Mouse (Mus musculus): ENCODE data around the gene Lman2. TPM values are rescaled to one million over a fixed set of nuclear protein-coding genes. Genes with fewer than 3 reads are reported as not detected.
A peak's percentile ranks its signal among the peaks of the same experiment; 100 is the strongest.

Lman2 gene
- 72.6 and 80.7 TPM in 2 replicates for total RNA-seq (2017)

- peak; percentile 99 for ATAC-seq (replicated peaks in 1 of 2; ENCODE audit: insufficient read depth in 1 of 2, low FRiP score in 2 of 2, low TSS enrichment in 1 of 2, low read depth in 1 of 2, poor library complexity in 2 of 2, severe bottlenecking in 2 of 2)
Measured at GRCm38 (mm10) chr13:55362453-55363060, at the start of gene Lman2. TSS of gene Lman2 (minus strand) at chr13:55362783.

DNA sequence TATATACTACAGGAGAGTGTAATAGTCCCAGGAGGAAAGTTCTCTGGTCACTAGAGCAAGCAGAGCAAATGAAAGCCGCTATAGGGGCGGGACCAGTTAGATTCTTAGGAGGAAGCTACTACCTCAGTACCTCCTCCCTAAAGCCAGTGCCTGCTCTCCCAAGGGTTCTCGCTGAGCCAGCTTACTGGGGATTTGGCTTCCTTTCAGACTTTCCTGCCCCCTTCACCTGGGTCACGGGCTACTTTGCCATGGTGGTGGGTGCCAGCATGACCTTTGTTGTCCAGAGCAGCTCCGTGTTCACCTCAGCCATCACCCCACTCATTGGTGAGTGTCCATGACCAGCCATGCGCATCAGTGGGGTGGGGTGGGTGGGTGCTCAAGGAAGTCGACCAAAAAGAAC is 49.2 kb upstream of the Lman2 start:
- no peak for ATAC-seq (replicated peaks in 1 of 2; ENCODE audit: insufficient read depth in 1 of 2, low FRiP score in 2 of 2, low TSS enrichment in 1 of 2, low read depth in 1 of 2, poor library complexity in 2 of 2, severe bottlenecking in 2 of 2)

DNA sequence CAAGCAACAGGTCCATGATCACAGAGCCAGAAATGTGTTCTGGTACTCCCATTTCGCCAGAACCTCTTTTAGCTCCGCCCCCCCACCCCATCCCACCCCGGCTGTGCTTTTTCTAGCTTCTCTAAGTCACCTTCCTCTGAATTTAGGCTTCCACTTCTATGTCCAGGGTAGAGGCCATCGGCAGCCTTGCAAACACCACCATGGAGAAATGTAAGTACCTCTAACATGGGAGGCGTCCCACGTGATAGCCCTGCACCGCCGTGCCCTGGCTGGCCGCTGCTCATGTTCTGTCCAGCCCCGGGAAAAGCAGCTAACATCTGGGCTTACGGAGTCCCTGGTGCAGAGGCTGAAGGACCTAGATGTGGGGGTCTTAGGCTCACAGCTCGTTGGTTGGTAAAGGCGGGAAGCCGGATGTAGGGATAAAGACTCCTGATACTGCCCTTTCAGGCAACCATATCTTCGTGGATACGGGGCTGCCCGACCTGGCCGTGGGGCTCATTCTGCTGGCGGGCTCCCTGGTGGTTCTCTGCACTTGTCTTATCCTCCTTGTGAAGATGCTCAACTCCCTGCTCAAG is 46.0 kb upstream of the Lman2 start:
- ATAC-seq (replicated peaks in 1 of 2; ENCODE audit: insufficient read depth in 1 of 2, low FRiP score in 2 of 2, low TSS enrichment in 1 of 2, low read depth in 1 of 2, poor library complexity in 2 of 2, severe bottlenecking in 2 of 2): no peak

GRCm38 (mm10) chr13:55407341-55407740 is 44.8 kb upstream of the Lman2 start:
- ATAC-seq (replicated peaks in 1 of 2; ENCODE audit: insufficient read depth in 1 of 2, low FRiP score in 2 of 2, low TSS enrichment in 1 of 2, low read depth in 1 of 2, poor library complexity in 2 of 2, severe bottlenecking in 2 of 2): no peak

GRCm38 (mm10) chr13:55405783-55406390 is 43.3 kb upstream of the Lman2 start:
- peak; percentile 69 to 75 for ATAC-seq (replicated peaks in 1 of 2; ENCODE audit: insufficient read depth in 1 of 2, low FRiP score in 2 of 2, low TSS enrichment in 1 of 2, low read depth in 1 of 2, poor library complexity in 2 of 2, severe bottlenecking in 2 of 2)

DNA sequence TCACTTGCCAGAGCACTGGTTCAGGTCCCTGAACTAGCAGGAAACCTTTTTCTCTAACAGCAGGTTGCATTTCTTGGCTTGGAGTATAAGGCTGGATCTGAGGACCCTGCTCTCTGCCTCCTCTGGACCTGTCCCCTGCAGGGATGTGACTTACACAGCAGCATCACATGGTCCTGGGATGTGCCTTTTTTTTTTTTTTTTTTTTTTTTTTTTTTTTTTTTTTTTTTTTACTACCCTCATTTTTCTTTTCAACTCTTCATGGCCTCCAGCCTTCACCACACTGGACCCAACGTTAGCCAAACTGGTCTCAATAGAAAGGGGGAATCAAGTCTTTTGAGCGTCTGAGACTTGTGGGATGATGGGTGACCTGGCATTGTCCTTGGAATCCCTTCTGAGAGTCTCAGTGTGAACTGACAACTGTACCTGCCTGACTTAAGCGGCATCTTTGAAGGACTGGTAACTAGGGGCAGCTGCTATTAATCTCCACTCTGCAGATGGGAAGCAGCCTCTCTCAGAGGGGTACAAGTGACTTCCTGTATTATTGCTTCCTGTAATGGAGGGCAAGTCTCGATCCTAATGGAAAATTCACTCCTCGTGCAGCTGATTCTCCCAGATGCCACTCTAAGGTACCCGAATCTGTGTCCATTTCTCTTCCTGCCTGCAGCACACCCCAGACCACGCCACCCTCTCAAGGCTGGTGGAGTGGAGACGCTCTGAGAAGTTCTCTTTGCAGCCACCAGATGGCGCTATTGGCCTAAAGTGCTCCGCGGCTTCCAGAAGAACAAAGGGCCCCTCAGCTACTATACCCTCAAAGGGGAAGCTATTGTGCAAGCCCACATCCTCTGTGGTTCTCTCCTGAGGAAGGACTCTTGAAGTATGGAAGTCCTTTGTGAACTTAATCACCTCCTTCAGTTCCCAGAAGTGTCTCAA is 42.5 kb upstream of the Lman2 start:
- ATAC-seq (replicated peaks in 1 of 2; ENCODE audit: insufficient read depth in 1 of 2, low FRiP score in 2 of 2, low TSS enrichment in 1 of 2, low read depth in 1 of 2, poor library complexity in 2 of 2, severe bottlenecking in 2 of 2): peak; percentile 82 to 86

DNA sequence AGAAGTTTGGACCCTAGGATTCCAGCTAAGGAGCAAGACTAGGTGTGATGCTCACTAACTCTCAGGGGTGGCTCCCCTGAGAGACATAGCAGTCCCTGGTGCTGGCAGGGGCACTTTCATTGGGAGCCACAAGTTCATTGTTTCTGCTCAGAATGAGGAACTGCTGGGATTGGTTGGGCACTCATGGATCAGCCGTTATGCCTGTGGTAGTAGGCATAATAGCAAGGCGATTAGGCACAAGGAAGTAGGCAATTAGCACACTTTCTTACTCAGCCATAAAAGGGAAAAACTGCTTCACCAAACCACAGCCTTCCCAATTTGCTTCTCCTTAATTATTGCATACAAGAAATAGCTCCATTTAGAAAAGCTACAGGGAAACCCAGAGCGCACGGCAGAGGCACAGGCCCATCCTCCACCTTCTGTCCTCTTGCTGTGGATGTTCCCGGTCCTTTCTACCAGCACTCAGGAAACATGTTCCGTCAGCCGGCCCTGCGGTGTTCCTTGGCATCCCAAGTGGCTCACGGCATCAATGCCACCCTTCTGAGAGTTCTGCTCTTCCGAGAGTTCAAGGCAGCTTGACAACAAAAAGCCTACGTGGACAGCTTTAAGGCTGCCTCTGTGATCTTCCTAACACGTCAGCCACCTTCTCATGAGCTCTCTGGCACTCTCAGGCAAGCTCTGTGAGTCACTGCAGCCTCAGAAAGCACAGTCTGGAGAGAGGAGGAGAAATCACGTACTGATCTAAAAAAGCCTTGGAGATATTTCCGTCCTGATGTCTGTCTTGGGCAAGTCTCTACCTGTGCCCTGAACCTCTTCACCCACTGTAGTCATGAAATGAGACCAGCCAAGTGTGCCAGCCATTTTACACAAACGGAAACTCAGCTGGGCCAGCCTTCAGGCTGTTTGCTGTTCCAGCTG is 41.6 kb upstream of the Lman2 start:
- no peak for ATAC-seq (replicated peaks in 1 of 2; ENCODE audit: insufficient read depth in 1 of 2, low FRiP score in 2 of 2, low TSS enrichment in 1 of 2, low read depth in 1 of 2, poor library complexity in 2 of 2, severe bottlenecking in 2 of 2)

GRCm38 (mm10) chr13:55403266-55403665 is 40.7 kb upstream of the Lman2 start:
- ATAC-seq (replicated peaks in 1 of 2; ENCODE audit: insufficient read depth in 1 of 2, low FRiP score in 2 of 2, low TSS enrichment in 1 of 2, low read depth in 1 of 2, poor library complexity in 2 of 2, severe bottlenecking in 2 of 2): no peak

GRCm38 (mm10) chr13:55400039-55400346 is 37.4 kb upstream of the Lman2 start:
- ATAC-seq (replicated peaks in 1 of 2; ENCODE audit: insufficient read depth in 1 of 2, low FRiP score in 2 of 2, low TSS enrichment in 1 of 2, low read depth in 1 of 2, poor library complexity in 2 of 2, severe bottlenecking in 2 of 2): no peak

DNA sequence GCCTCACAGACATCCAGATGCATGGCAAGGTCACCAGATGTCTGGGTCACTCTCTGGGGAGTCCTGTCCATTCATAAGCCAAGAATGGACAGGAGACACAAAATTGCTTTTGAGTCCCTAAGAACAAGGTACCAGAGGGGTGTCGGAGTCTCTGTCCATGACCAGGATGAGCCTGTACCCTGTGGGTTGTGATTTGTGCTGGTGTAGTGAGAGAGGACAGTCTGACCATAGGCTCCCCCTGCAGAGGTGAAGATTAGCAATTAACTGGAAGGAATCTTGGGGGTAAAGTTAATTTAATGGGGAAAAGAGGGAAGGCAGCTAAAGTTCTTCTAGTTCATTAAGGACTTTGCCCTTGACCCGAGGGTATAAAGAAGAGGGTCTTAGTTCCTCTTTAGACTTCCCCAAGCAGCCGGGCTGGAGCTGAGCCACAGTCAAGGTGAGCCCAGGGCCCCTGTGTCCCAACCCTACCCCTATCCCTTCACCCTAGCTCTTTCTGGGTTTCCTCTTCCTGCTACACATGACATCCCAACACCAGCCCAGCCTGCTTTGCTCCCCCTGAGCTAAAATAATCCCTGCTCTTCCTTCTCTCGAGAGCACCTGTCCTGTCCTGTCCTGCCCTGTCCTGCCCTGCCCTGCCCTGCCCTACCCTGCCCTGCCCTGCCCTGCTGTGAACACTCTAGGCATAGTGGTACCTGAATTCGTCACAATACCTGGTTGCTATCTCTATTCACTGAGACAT is 36.9 kb upstream of the Lman2 start:
- ATAC-seq (replicated peaks in 1 of 2; ENCODE audit: insufficient read depth in 1 of 2, low FRiP score in 2 of 2, low TSS enrichment in 1 of 2, low read depth in 1 of 2, poor library complexity in 2 of 2, severe bottlenecking in 2 of 2): peak in 1 of 2 experiments; percentile 25; a peak in 1 of 4 replicates

GRCm38 (mm10) chr13:55398088-55398487 is 35.5 kb upstream of the Lman2 start, which contains the start of gene Slc34a1:
TSS of gene Slc34a1 (plus strand) at chr13:55398187.
- ATAC-seq (replicated peaks in 1 of 2; ENCODE audit: insufficient read depth in 1 of 2, low FRiP score in 2 of 2, low TSS enrichment in 1 of 2, low read depth in 1 of 2, poor library complexity in 2 of 2, severe bottlenecking in 2 of 2): no peak; a peak in 1 of 4 replicates

GRCm38 (mm10) chr13:55392933-55393332 is 30.4 kb upstream of the Lman2 start:
- ATAC-seq (replicated peaks in 1 of 2; ENCODE audit: insufficient read depth in 1 of 2, low FRiP score in 2 of 2, low TSS enrichment in 1 of 2, low read depth in 1 of 2, poor library complexity in 2 of 2, severe bottlenecking in 2 of 2): no peak

GRCm38 (mm10) chr13:55391626-55392029 is 29.0 kb upstream of the Lman2 start:
- no peak for ATAC-seq (replicated peaks in 1 of 2; ENCODE audit: insufficient read depth in 1 of 2, low FRiP score in 2 of 2, low TSS enrichment in 1 of 2, low read depth in 1 of 2, poor library complexity in 2 of 2, severe bottlenecking in 2 of 2)

DNA sequence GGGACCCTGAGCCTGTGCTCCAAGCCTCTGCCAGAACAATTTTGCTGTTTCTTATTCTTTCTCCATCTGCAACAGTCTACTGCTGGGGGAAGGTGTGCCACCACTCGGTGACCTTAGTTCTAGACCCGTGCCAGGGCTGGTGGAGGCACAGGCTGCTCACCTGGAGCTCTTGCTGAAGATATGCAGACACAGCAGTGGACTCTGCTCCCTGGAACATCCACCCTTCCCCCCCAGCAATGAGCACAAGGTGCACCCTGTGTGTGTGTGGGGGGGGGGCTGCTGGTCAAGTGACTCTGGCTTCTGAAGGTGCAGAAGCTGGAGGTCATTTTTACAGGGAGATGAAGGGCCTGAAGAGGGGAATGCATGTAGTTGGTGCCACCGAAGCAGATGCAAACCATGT is 28.1 kb upstream of the Lman2 start:
- ATAC-seq (replicated peaks in 1 of 2; ENCODE audit: insufficient read depth in 1 of 2, low FRiP score in 2 of 2, low TSS enrichment in 1 of 2, low read depth in 1 of 2, poor library complexity in 2 of 2, severe bottlenecking in 2 of 2): no peak

DNA sequence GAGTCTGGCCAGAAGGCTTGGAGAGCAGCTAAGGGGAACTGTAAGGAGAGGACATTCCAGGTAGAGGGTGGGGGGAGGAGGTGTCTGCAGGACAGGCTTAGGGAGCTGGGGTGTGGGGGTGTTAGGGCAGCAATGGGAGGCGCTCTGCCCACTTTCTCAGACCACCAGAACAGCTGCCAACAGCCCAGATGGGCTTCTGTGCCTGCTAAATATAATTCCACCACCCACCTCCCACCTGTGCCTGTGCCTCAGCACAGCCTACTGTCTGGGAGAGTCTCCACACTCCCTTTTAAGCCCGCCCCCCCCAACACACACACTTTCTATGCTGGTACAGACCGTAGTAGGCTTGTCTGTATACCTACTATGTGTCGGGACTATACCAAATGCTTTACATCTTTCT is 19.2 kb upstream of the Lman2 start:
- ATAC-seq (replicated peaks in 1 of 2; ENCODE audit: insufficient read depth in 1 of 2, low FRiP score in 2 of 2, low TSS enrichment in 1 of 2, low read depth in 1 of 2, poor library complexity in 2 of 2, severe bottlenecking in 2 of 2): no peak

DNA sequence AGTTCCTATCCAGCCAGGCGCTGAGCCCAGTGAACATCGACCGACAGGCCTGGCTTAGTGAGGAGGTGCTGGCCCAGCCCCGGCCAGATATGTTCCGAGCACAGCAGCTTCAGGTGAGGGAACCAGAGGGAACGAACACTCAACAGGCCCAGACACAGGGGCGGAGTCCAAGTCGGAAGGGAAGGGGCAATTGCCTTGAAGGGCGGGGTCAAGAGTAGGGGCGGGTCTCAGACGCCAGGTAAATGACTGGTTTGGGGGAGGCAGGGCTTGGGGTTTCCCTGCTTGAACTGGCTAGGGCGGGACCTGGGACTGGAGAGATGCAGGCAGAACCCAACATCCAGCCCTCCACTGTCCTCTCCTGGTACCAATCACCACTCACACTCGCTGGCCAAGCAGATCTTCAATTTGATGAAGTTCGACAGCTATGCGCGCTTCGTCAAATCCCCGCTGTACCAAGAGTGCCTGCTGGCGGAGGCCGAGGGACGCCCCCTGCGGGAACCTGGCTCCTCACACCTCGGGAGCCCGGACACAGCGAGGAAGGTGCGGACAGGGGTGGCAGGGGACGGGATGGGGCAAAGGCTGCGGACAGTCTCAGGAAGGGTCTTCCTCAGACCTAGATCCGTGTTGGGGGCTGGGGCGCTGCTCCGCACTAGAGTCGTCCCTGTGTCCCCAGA is 16.5 kb upstream of the Lman2 start:
- no peak for ATAC-seq (replicated peaks in 1 of 2; ENCODE audit: insufficient read depth in 1 of 2, low FRiP score in 2 of 2, low TSS enrichment in 1 of 2, low read depth in 1 of 2, poor library complexity in 2 of 2, severe bottlenecking in 2 of 2)

Data from hematopoietic stem cell, adult 5-6 weeks (primary cell).